Mouse (Mus musculus): ENCODE data around the gene Rab2b. TPM values are rescaled to one million over a fixed set of nuclear protein-coding genes. Genes with fewer than 3 reads are reported as not detected.

Rab2b gene
- total RNA-seq, 2 experiments from 2014 or later = 7.6 to 10.6 TPM

DNA sequence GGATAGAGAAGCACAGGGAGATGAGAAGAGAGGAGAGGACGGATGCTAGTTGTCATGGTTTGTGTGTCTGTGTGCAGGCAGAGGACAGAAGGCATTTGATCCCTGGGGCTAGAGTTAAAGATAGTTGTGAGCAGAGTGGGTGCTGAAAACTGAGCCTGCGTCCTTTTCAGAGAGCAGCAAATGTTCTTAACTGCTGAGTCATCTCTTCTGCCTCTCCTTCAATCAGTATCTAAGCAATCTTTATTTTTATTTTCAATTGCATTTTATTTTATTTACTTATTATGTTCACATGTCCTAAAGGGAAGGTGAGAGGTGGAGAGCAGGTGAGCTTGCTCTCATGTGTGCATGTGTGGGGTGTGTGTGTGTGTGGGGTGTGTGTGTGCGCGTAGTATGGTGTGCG, 4.3 kb upstream of the Rab2b start:
- intact Hi-C loops (cut with DNase I) = no loop called here
- DNase-seq = no peak

DNA sequence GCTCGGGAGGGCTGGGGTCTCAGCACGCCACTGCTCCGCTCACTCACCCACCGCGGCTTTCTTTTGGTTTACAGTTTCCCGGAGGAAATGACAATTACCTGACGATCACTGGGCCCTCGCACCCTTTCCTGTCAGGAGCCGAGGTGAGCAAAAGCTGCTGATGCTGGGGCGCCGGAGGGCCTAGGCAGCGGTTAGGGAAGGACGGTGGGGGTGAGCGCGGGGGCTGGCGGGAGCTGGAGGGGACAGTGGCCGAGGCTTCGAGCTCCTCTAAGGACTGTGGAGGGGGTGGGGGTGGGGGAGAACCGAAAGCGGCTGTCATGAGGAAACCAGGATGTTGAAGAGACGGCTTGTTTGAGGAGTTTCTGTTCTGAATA, 389 bp upstream of the Rab2b start:
- intact Hi-C loops (cut with DNase I) = loop anchor here (1.0 to 2.0 kb wide), 3 partner anchors 23 to 40 kb away; partner anchors contain the start of genes Chd8 and Mettl3
- no peak for DNase-seq

- no peak for DNase-seq
- intact Hi-C loops (cut with DNase I) = no loop called here
Observed at GRCm38 (mm10) chr14:52277210-52277609, 2.1 kb downstream of the Rab2b start.

DNA sequence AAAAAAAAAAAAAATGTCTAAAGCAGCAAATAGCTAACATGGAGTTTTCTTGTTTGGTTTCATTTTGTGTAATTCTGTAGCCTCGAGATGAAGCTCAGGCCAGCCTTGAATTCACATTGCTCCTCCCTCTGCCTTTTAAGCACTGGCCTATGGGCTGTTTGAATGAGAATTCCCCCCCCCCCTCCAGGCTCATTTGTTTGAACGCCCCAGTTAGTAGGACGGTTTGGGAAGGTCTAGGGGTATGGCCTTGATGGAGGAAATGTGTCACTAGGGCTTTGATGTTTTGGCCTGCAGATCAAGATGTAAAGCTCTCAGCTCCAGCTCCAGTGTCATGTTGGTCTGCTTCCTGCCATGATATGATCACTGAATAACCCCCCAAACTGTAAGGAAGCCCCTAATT, 6.6 kb downstream of the Rab2b start:
- intact Hi-C loops (cut with DNase I) = no loop called here
- DNase-seq = no peak

- DNase-seq = peak; percentile 98
- intact Hi-C loops (cut with DNase I) = loop anchor here (2.0 kb wide), 1 partner anchor 21 kb away; the partner anchor contains the start of genes Rab2b and Tox4
Observed at GRCm38 (mm10) chr14:52257484-52258213, 21.7 kb downstream of the Rab2b start, which contains the start of gene Chd8. Chd8 (minus strand) TSS chr14:52257780.

DNA sequence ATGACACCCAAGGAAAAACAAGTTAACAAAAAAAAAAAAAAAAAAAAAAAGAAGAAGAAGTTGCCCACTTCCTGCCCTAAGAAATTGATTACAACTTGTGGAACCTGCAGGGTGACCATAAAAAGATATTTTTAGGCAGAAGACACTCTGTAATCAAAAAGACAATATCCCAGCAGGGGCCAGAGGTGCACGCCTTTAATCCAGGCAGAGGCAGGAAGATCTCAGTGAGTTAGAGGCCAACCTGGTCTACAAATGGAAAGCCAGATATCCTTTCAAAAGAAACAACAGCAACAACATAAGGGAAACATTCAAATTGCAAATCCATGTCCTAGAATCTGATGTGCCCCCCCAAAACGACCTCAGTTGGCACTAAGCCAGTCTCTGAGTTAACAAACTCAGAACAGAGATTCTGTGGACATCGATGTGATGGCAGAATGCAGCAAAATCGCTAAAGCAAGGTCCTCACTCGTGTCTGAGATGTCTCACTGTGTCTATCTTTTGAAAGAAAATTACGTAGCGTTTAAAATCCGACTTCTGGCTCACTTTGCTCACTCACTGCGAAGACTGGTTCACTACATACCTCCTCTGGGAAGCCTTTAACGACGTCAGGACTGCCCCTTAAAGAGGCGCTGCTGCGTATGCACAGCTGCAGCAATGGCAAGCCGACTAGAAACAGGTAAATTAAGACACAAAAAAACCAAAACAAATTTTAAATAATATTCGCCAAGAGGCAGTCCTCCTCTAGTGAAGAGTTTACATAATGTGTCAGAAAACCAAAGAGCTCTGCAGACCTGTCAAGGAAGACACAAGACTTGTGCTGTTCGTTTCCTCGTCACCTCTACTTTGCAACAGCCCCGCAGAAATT, 22.8 kb downstream of the Rab2b start:
- peak in 1 of 2 experiments; percentile 21 for DNase-seq
- intact Hi-C loops (cut with DNase I) = loop anchor here (2.0 kb wide), 1 partner anchor 22 kb away; the partner anchor contains the start of genes Rab2b and Tox4

GRCm38 (mm10) chr14:52246129-52246528, 33.2 kb downstream of the Rab2b start:
- no peak for DNase-seq
- intact Hi-C loops (cut with DNase I) = no loop called here

- no peak for DNase-seq
- intact Hi-C loops (cut with DNase I) = no loop called here
Observed at GRCm38 (mm10) chr14:52244690-52245042, 34.7 kb downstream of the Rab2b start.

GRCm38 (mm10) chr14:52244041-52244689, 35.2 kb downstream of the Rab2b start:
- peak; percentile 100 for DNase-seq
- intact Hi-C loops (cut with DNase I) = no loop called here

DNA sequence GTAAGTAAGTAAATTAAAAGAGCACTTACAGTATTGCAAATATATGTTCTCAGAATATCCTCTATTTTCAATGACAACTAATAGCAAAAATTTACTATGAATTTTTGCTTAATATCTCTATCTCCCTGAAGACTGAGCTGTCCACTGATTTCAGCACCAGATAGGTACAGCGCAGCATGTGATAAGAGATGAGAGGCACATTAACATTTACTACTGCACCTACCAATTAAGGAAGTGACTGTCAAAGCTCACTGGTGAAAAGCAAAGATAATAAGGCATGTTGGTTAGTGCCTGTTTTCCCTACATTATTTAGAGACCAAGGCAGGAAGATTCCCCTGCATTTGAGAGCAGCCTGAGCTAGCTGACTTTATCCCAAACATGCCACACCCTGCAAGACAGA, 43.1 kb downstream of the Rab2b start:
- intact Hi-C loops (cut with DNase I) = no loop called here
- no peak for DNase-seq

GRCm38 (mm10) chr14:52235165-52235564, 44.2 kb downstream of the Rab2b start:
- intact Hi-C loops (cut with DNase I) = no loop called here
- peak; percentile 79 to 80 for DNase-seq

DNA sequence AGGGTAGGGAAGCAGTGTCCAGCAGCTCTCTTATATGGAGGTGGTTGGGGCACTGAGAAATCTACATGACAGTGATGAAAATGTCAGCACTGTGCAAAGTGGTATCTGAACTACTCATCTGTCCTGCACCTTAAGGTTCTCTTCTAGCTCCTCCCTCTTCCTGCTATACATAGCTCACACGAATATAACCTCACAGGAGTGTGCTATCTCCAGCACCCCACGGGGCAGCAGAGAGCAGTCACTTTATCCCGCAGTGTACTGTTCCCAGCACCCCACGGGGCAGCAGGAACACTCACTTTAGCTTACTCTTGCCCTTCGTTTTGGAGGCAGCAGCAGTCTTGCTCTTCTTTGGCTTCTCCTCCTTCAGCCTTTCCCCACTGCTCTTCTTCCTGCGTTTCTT, 47.1 kb downstream of the Rab2b start:
- DNase-seq = no peak
- intact Hi-C loops (cut with DNase I) = no loop called here

- intact Hi-C loops (cut with DNase I) = no loop called here
- DNase-seq = no peak
Observed at GRCm38 (mm10) chr14:52225972-52226371, 53.4 kb downstream of the Rab2b start.

- intact Hi-C loops (cut with DNase I) = no loop called here
- no peak for DNase-seq
Observed at GRCm38 (mm10) chr14:52217261-52217660, 62.1 kb downstream of the Rab2b start.

Other genes with a start within 250 kb of the Rab2b start
- not detected for gene Olfr221, start 237.1 kb downstream of the Rab2b start, total RNA-seq (2021)
- 100 to 1,000 TPM; 145 to 165 TPM for gene Hnrnpc, start 175.5 kb downstream of the Rab2b start, total RNA-seq (2021)
- gene Rpgrip1, start 168.8 kb downstream of the Rab2b start, total RNA-seq (2021) = under 1 TPM; 0.45 to 0.97 TPM
- 10 to 100 TPM; 33.8 to 37.2 TPM for gene Supt16, start 82.1 kb downstream of the Rab2b start, total RNA-seq (2021)
- 10 to 100 TPM; 60.3 to 67.6 TPM for gene Chd8, start 21.8 kb downstream of the Rab2b start, total RNA-seq (2021)
- gene Tox4, start 399 bp downstream of the Rab2b start, total RNA-seq (2021) = 10 to 100 TPM; 35.5 to 36.8 TPM
- 10 to 100 TPM; 15.7 to 18.8 TPM for gene Mettl3, start 25.6 kb upstream of the Rab2b start, total RNA-seq (2021)
- gene Sall2, start 49.2 kb upstream of the Rab2b start, total RNA-seq (2021) = 1 to 10 TPM; 4.6 to 5.7 TPM
- gene Olfr1513, start 76.9 kb upstream of the Rab2b start, total RNA-seq (2021) = not detected
- gene Olfr1512, start 99.6 kb upstream of the Rab2b start, total RNA-seq (2021) = not detected
- not detected for gene Olfr1511, start 117.8 kb upstream of the Rab2b start, total RNA-seq (2021)
- not detected for gene Olfr1510, start 134.8 kb upstream of the Rab2b start, total RNA-seq (2021)
- not detected for gene Olfr1509, start 163.4 kb upstream of the Rab2b start, total RNA-seq (2021)
- gene Olfr1508, start 187.9 kb upstream of the Rab2b start, total RNA-seq (2021) = not detected
- gene Olfr1507, start 216.2 kb upstream of the Rab2b start, total RNA-seq (2021) = not detected

Measured in heart, postnatal 10 days (tissue).